Mouse (Mus musculus) ES-E14 (cell line): ENCODE measurements around the gene Reck. TPM values are rescaled to one million over a fixed set of nuclear protein-coding genes. Genes with fewer than 3 reads are reported as not detected.

Experiments used
- DNase-seq: peaks from one replicate; pipeline ENCODE4 v3.0.0-alpha.2; 2013; ENCODE audit warnings: low read depth, low spot score
- H3K27ac ChIP-seq: 2 replicates; pipeline ENCODE4 v1.5.1; 2012; ENCODE audit warnings: low read depth, mild to moderate bottlenecking, low read length, moderate library complexity, mixed read lengths; ENCODE audit not compliant: poor library complexity, insufficient read depth, severe bottlenecking
- H3K36me3 ChIP-seq: 2 replicates; pipeline ENCODE4 v1.6.1; 2012; ENCODE audit warnings: mild to moderate bottlenecking, low read length, moderate library complexity, mixed read lengths; ENCODE audit not compliant: control insufficient read depth, poor library complexity, insufficient read depth, severe bottlenecking
- H3K4me1 ChIP-seq, 2 experiments: fragments of 150-350 bp in 1 of 2; sonication (generic) in 1 of 2; 2 replicates each; pipeline ENCODE4 v1.6.1; 2012; ENCODE audit warnings: low read length in 2 of 2, mild to moderate bottlenecking in 1 of 2, mixed read lengths in 1 of 2; ENCODE audit not compliant: control insufficient read depth in 2 of 2, insufficient read depth in 2 of 2, poor library complexity in 1 of 2
- H3K4me3 ChIP-seq, 2 experiments: fragments of 150-350 bp in 1 of 2; sonication (generic) in 1 of 2; 2 replicates each; pipeline ENCODE4 v1.5.1; 2012; ENCODE audit warnings: low read length in 2 of 2, low read depth in 1 of 2, mild to moderate bottlenecking in 1 of 2, mixed read lengths in 1 of 2; ENCODE audit not compliant: insufficient read depth in 1 of 2, poor library complexity in 1 of 2, severe bottlenecking in 1 of 2
- H3K9ac ChIP-seq: 2 replicates; pipeline ENCODE4 v1.6.1; 2012; ENCODE audit warnings: low read depth, mild to moderate bottlenecking, low read length, mixed read lengths; ENCODE audit not compliant: poor library complexity, insufficient read depth, severe bottlenecking
- H3K9me3 ChIP-seq: fragments of 150-350 bp; sonication (generic); 2 replicates; pipeline ENCODE4 v1.6.1; 2012; ENCODE audit warnings: low read depth, mild to moderate bottlenecking, low read length; ENCODE audit not compliant: control insufficient read depth, insufficient read depth
- CHD2 ChIP-seq: IDR thresholded peaks from 2 replicates; pipeline ENCODE4 v1.6.1; 2014; ENCODE audit warnings: mild to moderate bottlenecking, low read depth, low read length, inconsistent platforms
- HCFC1 ChIP-seq: IDR thresholded peaks from 2 replicates; pipeline ENCODE4 v1.6.1; 2012; ENCODE audit warnings: low read length, inconsistent platforms, borderline replicate concordance; ENCODE audit not compliant: insufficient read depth
- MAFK ChIP-seq: IDR thresholded peaks from 2 replicates; pipeline ENCODE4 v1.6.1; 2014; ENCODE audit warnings: mild to moderate bottlenecking, low read depth, low read length, inconsistent platforms; ENCODE audit not compliant: insufficient read depth
- ZC3H11A ChIP-seq: IDR thresholded peaks from 2 replicates; pipeline ENCODE4 v1.6.1; 2012; ENCODE audit warnings: low read depth, mild to moderate bottlenecking, inconsistent platforms, low read length, borderline replicate concordance
- ZNF384 ChIP-seq: IDR thresholded peaks from 2 replicates; pipeline ENCODE4 v1.6.1; 2012; ENCODE audit warnings: low read depth, low read length, inconsistent platforms
- in situ Hi-C, 2 experiments: fragments of 600-800 bp; cut with MboI; formaldehyde crosslinking; loops; one replicate each; pipeline ENCODE4 v1.15.1; 2025; ENCODE audit warnings: low sequenced_read_pairs in 2 of 2, inconsistent platforms in 1 of 2; ENCODE audit not compliant: unreplicated experiment in 2 of 2
- total RNA-seq: library from RNA; depleted of rRNA; stranded (reverse); fragments of 300-350 nt; gene quantifications from 2 replicates; pipeline ENCODE4 v1.2.3, GENCODE M21; 2012

Gene Reck
- total RNA-seq, 1 experiment, result 4.0 TPM

- in situ Hi-C loops, result no loop called here
- H3K4me1 ChIP-seq, result no peaks in the 10 kb centered on the region
- no peak overlapping the region for H3K4me3 ChIP-seq
- H3K9ac ChIP-seq, result no peak overlapping the region
- H3K27ac ChIP-seq, result no peak overlapping the region
- H3K9me3 ChIP-seq, result no peaks in the 10 kb centered on the region
- DNase-seq, result no peak
- H3K36me3 ChIP-seq, result no peaks in the 10 kb centered on the region
- no peak for TF ChIP-seq ZNF384
- TF ChIP-seq CHD2, result no peak
- TF ChIP-seq ZC3H11A, result no peak
- no peak for TF ChIP-seq HCFC1
- no peak for TF ChIP-seq MAFK
Observed at GRCm38 (mm10) chr4:43884196-43884595, 8.9 kb downstream of the Reck start.

- no peaks in the 10 kb centered on the region for H3K36me3 ChIP-seq
- no peaks in the 10 kb centered on the region for H3K4me1 ChIP-seq
- H3K9ac ChIP-seq, result no peak overlapping the region
- H3K4me3 ChIP-seq, result no peak overlapping the region
- H3K9me3 ChIP-seq, result no peaks in the 10 kb centered on the region
- in situ Hi-C loops, result no loop called here
- no peak overlapping the region for H3K27ac ChIP-seq
- no peak for DNase-seq
- TF ChIP-seq CHD2, result no peak
- TF ChIP-seq ZNF384, result no peak
- no peak for TF ChIP-seq MAFK
- no peak for TF ChIP-seq HCFC1
- TF ChIP-seq ZC3H11A, result no peak
Observed at GRCm38 (mm10) chr4:43891247-43891646, 15.9 kb downstream of the Reck start.

GRCm38 (mm10) chr4:43897209-43897608, 21.9 kb downstream of the Reck start:
- DNase-seq, result no peak
- no peak overlapping the region for H3K9ac ChIP-seq
- H3K4me3 ChIP-seq, result no peak overlapping the region
- no peaks in the 10 kb centered on the region for H3K36me3 ChIP-seq
- no peaks in the 10 kb centered on the region for H3K4me1 ChIP-seq
- H3K9me3 ChIP-seq, result no peaks in the 10 kb centered on the region
- TF ChIP-seq CHD2 (no peak), MAFK (no peak), ZNF384 (no peak), HCFC1 (no peak), ZC3H11A (no peak)
- in situ Hi-C loops, result no loop called here
- no peak overlapping the region for H3K27ac ChIP-seq

GRCm38 (mm10) chr4:43899197-43899596, 23.9 kb downstream of the Reck start:
- Histone ChIP-seq H3K9ac (no peak overlapping the region), H3K36me3 (no peaks in the 10 kb centered on the region), H3K4me1 (no peaks in the 10 kb centered on the region), H3K4me3 (no peak overlapping the region), H3K27ac (no peak overlapping the region), H3K9me3 (no peaks in the 10 kb centered on the region)
- no peak for TF ChIP-seq CHD2
- TF ChIP-seq MAFK, result no peak
- TF ChIP-seq HCFC1, result no peak
- TF ChIP-seq ZNF384, result no peak
- no peak for TF ChIP-seq ZC3H11A
- in situ Hi-C loops, result no loop called here
- DNase-seq, result no peak

GRCm38 (mm10) chr4:43903690-43904089, 28.4 kb downstream of the Reck start:
- TF ChIP-seq HCFC1 (no peak), MAFK (no peak), ZNF384 (no peak), ZC3H11A (no peak), CHD2 (no peak)
- no peaks in the 10 kb centered on the region for H3K36me3 ChIP-seq

More at GRCm38 (mm10) chr4:43903690-43904089, 28.4 kb downstream of the Reck start:
- Histone ChIP-seq H3K9me3 (no peaks in the 10 kb centered on the region), H3K4me3 (no peak overlapping the region), H3K4me1 (no peaks in the 10 kb centered on the region), H3K27ac (no peak overlapping the region), H3K9ac (no peak overlapping the region)
- no peak for DNase-seq
- in situ Hi-C loops, result no loop called here
